Mouse (Mus musculus): ENCODE results near the gene Vtcn1. TPM values are rescaled to one million over a fixed set of nuclear protein-coding genes. Genes with fewer than 3 reads are reported as not detected.

Vtcn1 gene
- polyA plus RNA-seq, 1 experiment: not detected

DNA sequence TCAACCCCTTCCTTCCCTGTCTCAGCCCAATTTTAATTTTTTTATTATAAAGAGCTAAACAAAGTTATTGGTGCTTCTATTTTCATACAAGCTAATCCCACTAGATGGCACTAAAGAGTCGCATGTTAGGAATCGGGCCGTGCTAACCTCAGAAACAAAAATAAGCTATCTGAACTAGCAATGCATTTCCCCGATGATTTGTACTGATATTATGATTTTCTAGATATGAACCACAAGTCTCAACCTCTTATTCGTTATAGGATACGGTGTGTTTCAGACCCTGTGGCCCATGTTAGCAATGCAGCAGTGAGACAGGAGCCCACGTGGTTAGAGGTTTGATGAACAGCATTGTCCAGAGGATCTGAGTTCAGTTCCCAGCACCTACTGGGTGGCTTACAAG is 91.6 kb downstream of the Vtcn1 start:
- 0 out of 2 replicates have a peak, but pooled peaks cover 2% of the 10 kb centered on the region for H3K4me1 ChIP-seq (ENCODE audit: control insufficient read depth, insufficient read depth, insufficient read length)
- TF ChIP-seq POLR2A (IDR thresholded peaks at IDR 0.05; ENCODE audit: low read depth, low read length): no peak
- no peak for TF ChIP-seq CTCF (IDR thresholded peaks at IDR 0.05; ENCODE audit: extremely low read depth, insufficient read depth, insufficient read length, insufficient replicate concordance)
- no peaks in the 10 kb centered on the region for H3K27me3 ChIP-seq (ENCODE audit: control insufficient read depth, insufficient read depth, low read length)
- peak in 1 of 2 experiments; percentile 46 for DNase-seq (ENCODE audit: low read depth in 1 of 2, low spot score in 2 of 2)
- H3K4me3 ChIP-seq (ENCODE audit: extremely low read depth, insufficient read depth, insufficient read length): no peak overlapping the region
- WGBS: 7% methylated on average over 7 of the region's 7 CpGs
- H3K27ac ChIP-seq (ENCODE audit: insufficient read depth, low read length): no peak overlapping the region
- no peaks in the 10 kb centered on the region for H3K36me3 ChIP-seq (ENCODE audit: control insufficient read depth, insufficient read depth, low read length)

DNA sequence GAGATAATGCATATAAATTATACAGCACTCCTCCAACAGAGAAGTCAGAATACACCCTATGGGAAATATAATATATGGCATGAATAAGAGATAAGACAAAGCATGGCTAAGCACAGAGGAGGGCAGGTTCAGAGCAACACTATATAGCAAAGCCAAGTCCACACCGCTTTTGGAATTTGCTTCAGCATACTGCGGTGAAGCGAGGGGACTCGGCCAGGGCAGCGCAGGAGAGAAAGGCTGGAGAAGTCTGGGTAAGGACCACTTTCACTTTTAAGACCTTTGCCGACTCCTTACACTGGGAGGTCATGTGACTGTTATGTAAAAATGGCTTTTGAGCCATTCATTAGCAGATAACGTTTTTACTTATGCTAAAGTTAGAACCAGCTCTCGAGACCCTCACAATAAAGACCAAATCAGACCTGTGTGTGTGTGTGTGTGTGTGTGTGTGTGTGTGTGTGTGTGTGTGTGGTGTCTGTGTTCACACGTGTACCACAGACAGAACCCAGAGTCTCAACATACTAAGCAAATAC is 95.4 kb downstream of the Vtcn1 start:
- no peaks in the 10 kb centered on the region for H3K36me3 ChIP-seq (ENCODE audit: control insufficient read depth, insufficient read depth, low read length)
- peak overlapping the region; percentile 43; the same call in 1 of the 2 replicates for H3K4me3 ChIP-seq (ENCODE audit: extremely low read depth, insufficient read depth, insufficient read length)
- no peak overlapping the region for H3K27ac ChIP-seq (ENCODE audit: insufficient read depth, low read length)
- no peak for DNase-seq (ENCODE audit: low read depth in 1 of 2, low spot score in 2 of 2)
- H3K4me1 ChIP-seq (ENCODE audit: control insufficient read depth, insufficient read depth, insufficient read length): peaks cover 6% of the 10 kb centered on the region; the same call in 1 of the 2 replicates
- WGBS: 30% methylated on average over 9 of the region's 9 CpGs
- H3K27me3 ChIP-seq (ENCODE audit: control insufficient read depth, insufficient read depth, low read length): no peaks in the 10 kb centered on the region
- no peak for TF ChIP-seq POLR2A (IDR thresholded peaks at IDR 0.05; ENCODE audit: low read depth, low read length)
- no peak for TF ChIP-seq CTCF (IDR thresholded peaks at IDR 0.05; ENCODE audit: extremely low read depth, insufficient read depth, insufficient read length, insufficient replicate concordance)

DNA sequence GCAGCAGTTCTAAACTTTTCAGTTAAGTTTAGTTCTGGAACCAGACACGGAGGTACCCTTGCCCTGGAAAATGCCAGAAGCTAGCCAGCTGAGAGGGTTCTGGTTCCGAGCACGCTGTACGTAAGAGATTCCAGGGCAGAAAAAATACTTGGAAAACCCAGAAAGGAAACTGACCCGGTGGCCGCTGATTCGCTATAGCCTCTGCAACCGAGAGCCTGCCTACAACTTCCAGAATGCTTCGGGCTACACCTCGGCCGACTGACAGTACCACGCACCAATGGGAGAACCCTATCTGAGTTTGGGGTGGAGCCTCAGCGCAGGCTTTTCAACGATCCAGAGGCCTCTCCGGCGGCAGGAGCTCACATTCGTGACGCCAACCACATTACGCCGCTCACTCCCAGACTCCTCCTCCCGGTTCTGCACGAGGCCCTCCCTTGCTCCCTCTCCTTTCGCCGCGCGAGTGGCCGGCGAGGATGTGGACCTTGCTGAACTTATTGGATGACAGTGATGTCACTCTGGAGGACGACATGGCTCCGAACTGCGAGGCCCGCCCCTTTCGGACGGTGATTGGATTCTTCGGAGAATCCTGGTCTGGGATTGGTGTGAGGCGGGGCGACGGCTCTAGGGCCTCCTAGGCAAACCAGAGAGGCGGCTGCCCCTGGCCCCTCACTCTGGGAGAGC is 96.7 kb downstream of the Vtcn1 start, which contains the start of gene Trim45:
TSS of gene Trim45 (plus strand) at position 378 of the 681 bp plus-strand sequence.
- Histone ChIP-seq H3K4me3 (ENCODE audit: extremely low read depth, insufficient read depth, insufficient read length) (peak within 1 kb of the TSS; percentile 60), H3K27me3 (ENCODE audit: control insufficient read depth, insufficient read depth, low read length) (no peaks in the 10 kb centered on the region), H3K27ac (ENCODE audit: insufficient read depth, low read length) (peak within 1 kb of the TSS; percentile 67), H3K4me1 (ENCODE audit: control insufficient read depth, insufficient read depth, insufficient read length) (peaks cover 4% of the 10 kb centered on the region; the same call in 1 of the 2 replicates), H3K36me3 (ENCODE audit: control insufficient read depth, insufficient read depth, low read length) (no peaks in the 10 kb centered on the region)
- DNase-seq (ENCODE audit: low read depth in 1 of 2, low spot score in 2 of 2): peak; percentile 95 to 98
- under 1% methylated on average over 39 of the region's 39 CpGs for WGBS
- TF ChIP-seq POLR2A (IDR thresholded peaks at IDR 0.05; ENCODE audit: low read depth, low read length) (no peak), CTCF (IDR thresholded peaks at IDR 0.05; ENCODE audit: extremely low read depth, insufficient read depth, insufficient read length, insufficient replicate concordance) (no peak)

DNA sequence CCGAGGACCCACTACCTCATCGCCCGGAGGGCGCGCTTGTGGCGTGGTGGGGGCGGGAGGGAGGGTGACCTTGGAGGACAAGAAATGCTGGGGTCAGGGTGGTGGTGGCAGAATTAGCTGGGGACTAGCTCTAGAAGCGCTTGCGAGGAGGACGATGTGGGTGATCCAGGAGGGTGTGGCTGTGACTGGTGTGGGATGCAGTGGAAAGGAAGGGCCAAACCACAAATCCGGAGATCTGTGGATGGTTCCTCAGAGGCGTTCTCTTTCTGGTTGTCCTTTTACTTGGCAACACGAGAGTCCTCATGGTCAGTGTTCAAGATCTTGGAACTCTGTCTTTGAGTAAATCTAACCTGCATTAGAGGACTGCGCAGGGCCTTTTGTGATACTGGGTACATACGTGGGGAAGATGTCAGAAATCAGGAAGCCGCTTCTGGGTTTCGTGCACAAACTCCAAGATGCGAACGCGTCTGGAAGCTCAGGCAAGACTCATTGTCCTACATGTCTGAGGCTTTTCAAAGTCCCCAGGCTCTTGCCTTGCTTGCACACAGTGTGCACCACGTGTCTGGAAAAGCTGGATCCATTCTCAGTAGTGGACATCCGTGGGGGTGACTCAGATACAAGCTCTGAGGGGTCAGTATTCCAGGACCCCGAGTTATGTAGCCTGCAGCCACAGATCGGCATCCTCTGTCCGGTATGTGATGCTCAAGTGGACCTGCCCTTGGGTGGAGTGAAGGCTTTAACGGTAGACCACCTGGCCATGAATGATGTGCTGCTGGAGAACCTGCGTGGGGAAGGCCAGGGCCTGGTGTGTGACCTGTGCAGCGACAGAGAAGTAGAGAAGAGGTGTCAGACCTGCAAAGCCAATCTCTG is 97.5 kb downstream of the Vtcn1 start:
- H3K4me3 ChIP-seq (ENCODE audit: extremely low read depth, insufficient read depth, insufficient read length): peak overlapping the region; percentile 60
- H3K36me3 ChIP-seq (ENCODE audit: control insufficient read depth, insufficient read depth, low read length): no peaks in the 10 kb centered on the region
- peaks cover 4% of the 10 kb centered on the region; the same call in 1 of the 2 replicates for H3K4me1 ChIP-seq (ENCODE audit: control insufficient read depth, insufficient read depth, insufficient read length)
- H3K27me3 ChIP-seq (ENCODE audit: control insufficient read depth, insufficient read depth, low read length): no peaks in the 10 kb centered on the region
- no peak for DNase-seq (ENCODE audit: low read depth in 1 of 2, low spot score in 2 of 2)
- 33% methylated on average over 28 of the region's 28 CpGs for WGBS
- H3K27ac ChIP-seq (ENCODE audit: insufficient read depth, low read length): no peak overlapping the region
- no peak for TF ChIP-seq CTCF (IDR thresholded peaks at IDR 0.05; ENCODE audit: extremely low read depth, insufficient read depth, insufficient read length, insufficient replicate concordance)
- TF ChIP-seq POLR2A (IDR thresholded peaks at IDR 0.05; ENCODE audit: low read depth, low read length): no peak

DNA sequence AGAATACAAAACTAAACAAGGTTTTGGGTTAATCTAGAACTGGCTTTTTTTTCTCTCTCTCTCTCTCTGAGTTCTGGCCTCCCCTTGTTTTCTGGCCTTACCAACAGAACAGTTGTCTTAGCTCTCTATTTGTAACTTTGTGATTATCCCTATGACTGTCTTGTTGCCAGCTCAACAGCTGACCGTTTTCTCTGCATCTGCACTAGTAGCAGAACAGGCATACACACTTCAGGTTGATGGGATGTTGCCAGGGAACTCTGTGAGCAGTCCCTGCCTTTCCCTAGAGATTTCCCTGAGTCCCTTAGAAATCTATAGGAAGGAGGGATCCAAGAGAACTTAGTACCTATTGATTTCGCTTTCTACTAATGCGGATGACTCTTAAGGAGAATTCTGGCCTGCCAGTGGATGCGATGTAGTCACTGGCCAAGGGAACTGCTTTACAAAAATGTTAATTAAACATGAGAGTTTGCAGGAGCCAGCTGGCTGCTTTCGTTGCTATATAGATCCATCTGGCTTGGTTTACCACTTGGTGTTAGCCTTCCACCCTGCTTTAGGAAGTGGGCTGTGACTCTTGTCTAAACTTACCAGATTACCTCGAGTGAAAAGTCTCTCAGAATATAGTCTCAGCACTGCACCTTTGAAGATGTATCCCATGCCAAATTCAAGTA is 98.9 kb downstream of the Vtcn1 start:
- Histone ChIP-seq H3K36me3 (ENCODE audit: control insufficient read depth, insufficient read depth, low read length) (no peaks in the 10 kb centered on the region), H3K4me1 (ENCODE audit: control insufficient read depth, insufficient read depth, insufficient read length) (peaks cover 4% of the 10 kb centered on the region; the same call in 1 of the 2 replicates), H3K27ac (ENCODE audit: insufficient read depth, low read length) (no peak overlapping the region), H3K27me3 (ENCODE audit: control insufficient read depth, insufficient read depth, low read length) (no peaks in the 10 kb centered on the region), H3K4me3 (ENCODE audit: extremely low read depth, insufficient read depth, insufficient read length) (no peak overlapping the region)
- TF ChIP-seq POLR2A (IDR thresholded peaks at IDR 0.05; ENCODE audit: low read depth, low read length): no peak
- no peak for TF ChIP-seq CTCF (IDR thresholded peaks at IDR 0.05; ENCODE audit: extremely low read depth, insufficient read depth, insufficient read length, insufficient replicate concordance)
- WGBS: 72% methylated on average over 6 of the region's 6 CpGs
- no peak for DNase-seq (ENCODE audit: low read depth in 1 of 2, low spot score in 2 of 2)

DNA sequence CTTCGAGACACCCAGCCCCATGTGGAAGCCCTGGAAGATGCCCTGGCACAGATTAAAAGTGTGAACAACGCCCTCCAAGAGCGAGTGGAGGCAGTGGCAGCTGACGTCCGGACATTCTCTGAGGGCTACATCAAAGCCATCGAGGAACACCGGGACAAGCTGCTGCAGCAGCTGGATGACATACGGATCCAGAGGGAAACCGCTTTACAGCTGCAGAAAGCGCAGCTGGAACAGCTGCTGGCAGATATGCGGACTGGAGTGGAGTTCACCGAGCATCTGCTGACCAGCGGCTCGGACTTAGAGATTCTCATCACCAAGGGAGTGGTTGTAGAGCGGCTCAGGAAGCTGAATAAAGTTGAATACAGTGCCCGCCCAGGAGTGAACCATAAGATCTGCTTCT is 99.9 kb downstream of the Vtcn1 start:
- no peaks in the 10 kb centered on the region for H3K36me3 ChIP-seq (ENCODE audit: control insufficient read depth, insufficient read depth, low read length)
- 89% methylated on average over 16 of the region's 16 CpGs for WGBS
- H3K4me1 ChIP-seq (ENCODE audit: control insufficient read depth, insufficient read depth, insufficient read length): peaks cover 4% of the 10 kb centered on the region; the same call in 1 of the 2 replicates
- H3K27me3 ChIP-seq (ENCODE audit: control insufficient read depth, insufficient read depth, low read length): no peaks in the 10 kb centered on the region
- H3K4me3 ChIP-seq (ENCODE audit: extremely low read depth, insufficient read depth, insufficient read length): no peak overlapping the region
- TF ChIP-seq POLR2A (IDR thresholded peaks at IDR 0.05; ENCODE audit: low read depth, low read length) (no peak), CTCF (IDR thresholded peaks at IDR 0.05; ENCODE audit: extremely low read depth, insufficient read depth, insufficient read length, insufficient replicate concordance) (no peak)
- no peak for DNase-seq (ENCODE audit: low read depth in 1 of 2, low spot score in 2 of 2)
- no peak overlapping the region for H3K27ac ChIP-seq (ENCODE audit: insufficient read depth, low read length)
